Mouse (Mus musculus) CH12.LX (cell line): Measurements from ENCODE around the gene Igf1r. TPM values are rescaled to one million over a fixed set of nuclear protein-coding genes. Genes with fewer than 3 reads are reported as not detected.

ENCODE experiments used
- DNase-seq: peaks from one replicate; pipeline ENCODE4 v3.0.0-alpha.2; 2013; ENCODE audit errors: extremely low read depth
- H3K27ac ChIP-seq: 2 replicates; pipeline ENCODE4 v1.5.1; 2012; ENCODE audit warnings: low read depth, mild to moderate bottlenecking, control low read depth, moderate library complexity; ENCODE audit not compliant: insufficient read depth
- H3K27me3 ChIP-seq: replicated peaks from 2 replicates; pipeline ENCODE3; 2012; ENCODE audit warnings: inconsistent platforms
- H3K36me3 ChIP-seq, 2 experiments: replicated peaks in 1 of 2; 2 replicates each; pipeline versions ENCODE3 to v1.6.1; 2012; ENCODE audit warnings: inconsistent platforms in 1 of 2, low read length in 1 of 2, mild to moderate bottlenecking in 1 of 2, mixed read lengths in 1 of 2, moderate library complexity in 1 of 2; ENCODE audit not compliant: control insufficient read depth in 1 of 2, insufficient read depth in 1 of 2
- H3K4me1 ChIP-seq, 2 experiments: 2 replicates each; pipeline ENCODE4 v1.6.1; 2012; ENCODE audit warnings: inconsistent platforms in 1 of 2, moderate library complexity in 1 of 2; ENCODE audit not compliant: insufficient read depth in 2 of 2, control insufficient read depth in 1 of 2
- H3K4me2 ChIP-seq: 2 replicates; pipeline ENCODE4 v1.6.1; 2012; ENCODE audit warnings: low read depth, mild to moderate bottlenecking, control low read depth; ENCODE audit not compliant: poor library complexity, insufficient read depth, severe bottlenecking
- H3K4me3 ChIP-seq, 3 experiments: fragments of 150-350 bp in 1 of 3; sonication (generic) in 1 of 3; replicated peaks in 1 of 3; 2 replicates each; pipeline versions ENCODE3 to v1.5.1; 2011 to 2012; ENCODE audit warnings: low read depth in 2 of 3, low read length in 2 of 3, mild to moderate bottlenecking in 2 of 3, moderate library complexity in 2 of 3, control low read depth in 1 of 3, improper control_type of control experiment in 1 of 3, inconsistent platforms in 1 of 3, mixed read lengths in 1 of 3; ENCODE audit not compliant: poor library complexity in 1 of 3
- H3K79me2 ChIP-seq: replicated peaks from 2 replicates; pipeline ENCODE4 v1.6.1; 2012; ENCODE audit warnings: mild to moderate bottlenecking, moderate library complexity; ENCODE audit not compliant: control insufficient read depth, poor library complexity, insufficient read depth, severe bottlenecking; ENCODE audit errors: extremely low read depth
- H3K9ac ChIP-seq: 2 replicates; pipeline ENCODE4 v1.6.1; 2012; ENCODE audit warnings: low read depth, mild to moderate bottlenecking, control low read depth, moderate library complexity; ENCODE audit not compliant: insufficient read depth
- H3K9me3 ChIP-seq: replicated peaks from 2 replicates; pipeline ENCODE3; 2012; ENCODE audit warnings: low read length, inconsistent platforms, mixed read lengths
- BHLHE40 ChIP-seq: IDR thresholded peaks from 2 replicates; pipeline ENCODE4 v1.6.1; 2011; ENCODE audit warnings: mild to moderate bottlenecking, low read depth, low read length, improper control_type of control experiment
- CHD1 ChIP-seq: IDR thresholded peaks from 2 replicates; pipeline ENCODE4 v1.6.1; 2012; ENCODE audit warnings: low read depth, low read length, improper control_type of control experiment, inconsistent platforms
- CHD2 ChIP-seq: IDR thresholded peaks from 2 replicates; pipeline ENCODE4 v1.6.1; 2011; ENCODE audit warnings: low read length, improper control_type of control experiment
- CTCF ChIP-seq, 2 experiments: IDR thresholded peaks in 1 of 2; conservative IDR thresholded peaks in 1 of 2; 2 replicates each; pipeline ENCODE4 v1.5.1; 2011 to 2012; ENCODE audit warnings: low read depth in 2 of 2, low read length in 2 of 2, improper control_type of control experiment in 1 of 2, inconsistent platforms in 1 of 2, mild to moderate bottlenecking in 1 of 2, moderate library complexity in 1 of 2
- E2F4 ChIP-seq: IDR thresholded peaks from 2 replicates; pipeline ENCODE4 v1.6.1; 2011; ENCODE audit warnings: low read depth, low read length, improper control_type of control experiment; ENCODE audit not compliant: insufficient replicate concordance
- EP300 ChIP-seq: IDR thresholded peaks from 2 replicates; pipeline ENCODE4 v1.6.1; 2011; ENCODE audit warnings: low read length, improper control_type of control experiment
- ETS1 ChIP-seq: conservative IDR thresholded peaks from 2 replicates; pipeline ENCODE4 v1.6.1; 2012; ENCODE audit warnings: low read depth, mild to moderate bottlenecking, inconsistent platforms, low read length, improper control_type of control experiment, moderate library complexity
- HCFC1 ChIP-seq: IDR thresholded peaks from 2 replicates; pipeline ENCODE4 v1.6.1; 2012; ENCODE audit warnings: low read depth, mild to moderate bottlenecking, inconsistent platforms, low read length, improper control_type of control experiment
- IRF4 ChIP-seq: IDR thresholded peaks from 2 replicates; pipeline ENCODE4 v1.6.1; 2014; ENCODE audit warnings: low read depth, mild to moderate bottlenecking, inconsistent platforms, low read length, improper control_type of control experiment
- JUN ChIP-seq: IDR thresholded peaks from 2 replicates; pipeline ENCODE4 v1.6.1; 2011; ENCODE audit warnings: low read depth, mild to moderate bottlenecking, low read length, improper control_type of control experiment, moderate library complexity; ENCODE audit not compliant: insufficient read depth
- JUND ChIP-seq: conservative IDR thresholded peaks from 2 replicates; pipeline ENCODE4 v1.6.1; 2011; ENCODE audit warnings: low read depth, low read length, improper control_type of control experiment
- MAFK ChIP-seq: IDR thresholded peaks from 2 replicates; pipeline ENCODE4 v1.6.1; 2011; ENCODE audit warnings: low read length, improper control_type of control experiment; ENCODE audit not compliant: insufficient replicate concordance
- MAX ChIP-seq: IDR thresholded peaks from 2 replicates; pipeline ENCODE4 v1.6.1; 2011; ENCODE audit warnings: low read length, improper control_type of control experiment
- MAZ ChIP-seq: IDR thresholded peaks from 2 replicates; pipeline ENCODE4 v1.6.1; 2012; ENCODE audit warnings: low read depth, mild to moderate bottlenecking, inconsistent platforms, low read length, improper control_type of control experiment, moderate library complexity
- MEF2A ChIP-seq: IDR thresholded peaks from 2 replicates; pipeline ENCODE4 v1.6.1; 2014; ENCODE audit warnings: low read depth, mild to moderate bottlenecking, inconsistent platforms, low read length, improper control_type of control experiment, borderline replicate concordance
- MXI1 ChIP-seq: IDR thresholded peaks from 2 replicates; pipeline ENCODE4 v1.6.1; 2011; ENCODE audit warnings: mild to moderate bottlenecking, low read depth, low read length, improper control_type of control experiment
- MYC ChIP-seq: IDR thresholded peaks from 2 replicates; pipeline ENCODE4 v1.6.1; 2011; ENCODE audit warnings: low read depth, mild to moderate bottlenecking, improper control_type of control experiment, low read length
- NELFE ChIP-seq: IDR thresholded peaks from 2 replicates; pipeline ENCODE4 v1.6.1; 2011; ENCODE audit warnings: low read depth, low read length, improper control_type of control experiment
- NRF1 ChIP-seq: IDR thresholded peaks from 2 replicates; pipeline ENCODE4 v1.6.1; 2014; ENCODE audit warnings: low read depth, mild to moderate bottlenecking, inconsistent platforms, low read length, improper control_type of control experiment, moderate library complexity
- PAX5 ChIP-seq: IDR thresholded peaks from 2 replicates; pipeline ENCODE4 v1.6.1; 2012; ENCODE audit warnings: low read length, inconsistent platforms, mixed read lengths
- POLR2A ChIP-seq: IDR thresholded peaks from 2 replicates; pipeline ENCODE4 v1.6.1; 2011; ENCODE audit warnings: low read depth, mild to moderate bottlenecking, improper control_type of control experiment, low read length
- POLR2AphosphoS2 ChIP-seq: IDR thresholded peaks from 2 replicates; pipeline ENCODE4 v1.6.1; 2011; ENCODE audit warnings: low read depth, low read length, improper control_type of control experiment
- RAD21 ChIP-seq: IDR thresholded peaks from 2 replicates; pipeline ENCODE4 v1.6.1; 2011; ENCODE audit warnings: low read depth, mild to moderate bottlenecking, low read length, improper control_type of control experiment, moderate library complexity
- RCOR1 ChIP-seq: conservative IDR thresholded peaks from 2 replicates; pipeline ENCODE4 v1.6.1; 2012; ENCODE audit warnings: low read depth, mild to moderate bottlenecking, inconsistent platforms, low read length, improper control_type of control experiment
- SIN3A ChIP-seq: IDR thresholded peaks from 2 replicates; pipeline ENCODE4 v1.6.1; 2012; ENCODE audit warnings: low read length, improper control_type of control experiment, inconsistent platforms
- SMC3 ChIP-seq: IDR thresholded peaks from 2 replicates; pipeline ENCODE4 v1.6.1; 2011; ENCODE audit warnings: low read depth, low read length, improper control_type of control experiment
- TCF12 ChIP-seq: IDR thresholded peaks from 2 replicates; pipeline ENCODE4 v1.6.1; 2014; ENCODE audit warnings: low read depth, mild to moderate bottlenecking, inconsistent platforms, low read length, improper control_type of control experiment
- UBTF ChIP-seq: IDR thresholded peaks from 2 replicates; pipeline ENCODE4 v1.6.1; 2012; ENCODE audit warnings: low read depth, mild to moderate bottlenecking, inconsistent platforms, low read length, improper control_type of control experiment, moderate library complexity
- ZC3H11A ChIP-seq: IDR thresholded peaks from 2 replicates; pipeline ENCODE4 v1.6.1; 2012; ENCODE audit warnings: low read depth, mild to moderate bottlenecking, inconsistent platforms, low read length, improper control_type of control experiment
- ZKSCAN1 ChIP-seq: IDR thresholded peaks from 2 replicates; pipeline ENCODE4 v1.6.1; 2012; ENCODE audit warnings: low read depth, inconsistent platforms, low read length, improper control_type of control experiment, borderline replicate concordance
- ZMIZ1 ChIP-seq: IDR thresholded peaks from 2 replicates; pipeline ENCODE4 v1.6.1; 2012; ENCODE audit warnings: low read depth, mild to moderate bottlenecking, inconsistent platforms, low read length, improper control_type of control experiment
- ZNF384 ChIP-seq: IDR thresholded peaks from 2 replicates; pipeline ENCODE4 v1.6.1; 2012; ENCODE audit warnings: low read depth, low read length, improper control_type of control experiment, inconsistent platforms
- dilution Hi-C: fragments of 300-500 bp; cut with MboI; formaldehyde crosslinking; loops from 2 replicates; pipeline ENCODE4 v1.14.3; 2020; ENCODE audit warnings: low sequenced_read_pairs; ENCODE audit not compliant: extremely low pct_unique_long_range_greater_than_20kb, extremely low pct_ligation_motif_present
- in situ Hi-C: fragments of 300-500 bp; cut with MboI; formaldehyde crosslinking; loops from 3 replicates; pipeline ENCODE4 v1.14.3; 2019; ENCODE audit warnings: low sequenced_read_pairs, low pct_ligation_motif_present, low pct_unique_long_range_greater_than_20kb, mixed read lengths
- polyA plus RNA-seq: library from polyadenylated mRNA; unstranded; fragments of >175 nt; gene quantifications from 2 replicates; pipeline ENCODE4 v1.2.1, GENCODE M21; 2012; ENCODE audit warnings: low read depth; ENCODE audit not compliant: insufficient read length
- total RNA-seq, 2 experiments: library from RNA; depleted of rRNA; stranded (reverse); fragments of 300-350 nt in 1 of 2; fragments of >200 nt in 1 of 2; gene quantifications; 2 replicates each; pipeline ENCODE4 v1.2.3; 2012 to 2014

The Igf1r gene
- total and polyA plus RNA-seq, 3 experiments: 0.19 to 1.6 (median 0.29) TPM

DNA sequence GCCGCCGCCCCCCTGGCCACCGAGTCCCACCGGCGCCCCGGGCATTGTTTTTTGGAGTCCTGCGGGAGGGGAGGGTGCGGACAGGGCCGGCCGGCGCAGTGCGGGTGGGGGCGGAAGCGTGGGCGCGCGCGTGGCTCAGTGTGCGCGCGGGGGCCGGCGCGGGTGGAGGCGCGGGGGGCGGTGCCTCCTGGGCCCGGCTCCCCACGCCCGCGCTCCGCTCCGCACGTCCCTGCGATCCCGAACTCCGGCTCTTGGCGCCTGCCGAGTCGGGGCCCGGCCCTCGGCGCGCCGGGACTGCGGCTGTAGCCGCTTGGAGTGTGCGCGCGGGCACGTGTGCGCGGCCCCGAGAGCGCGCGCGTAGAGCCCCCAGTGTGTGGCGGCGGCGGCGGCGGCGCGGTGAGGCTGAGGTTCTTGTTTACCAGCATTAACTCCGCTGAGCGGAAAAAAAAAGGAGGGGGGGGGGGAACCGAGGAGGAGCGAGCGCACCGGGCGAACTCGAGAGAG lies 1.0 kb upstream of the Igf1r start:
- H3K27ac ChIP-seq: no peak overlapping the region
- dilution Hi-C loops: no loop called here
- peak overlapping the region; percentile 65; the same call in 1 of the 2 replicates for H3K9ac ChIP-seq
- in situ Hi-C loops: no loop called here
- H3K36me3 ChIP-seq: no peaks in the 10 kb centered on the region
- H3K4me2 ChIP-seq: peak overlapping the region; percentile 93
- peak overlapping the region in 2 of 3 experiments; percentile 47 to 77 for H3K4me3 ChIP-seq
- H3K4me1 ChIP-seq: peaks cover 0 to 3% of the 10 kb centered on the region in 2 experiments; a peak in 1 of 4 replicates
- DNase-seq: peak; percentile 39
- peaks cover 7% of the 10 kb centered on the region for H3K9me3 ChIP-seq
- peaks cover 86% of the 10 kb centered on the region for H3K27me3 ChIP-seq
- TF ChIP-seq UBTF: no peak
- 0 out of 2 replicates have a peak, but pooled peaks have one; percentile 17 for TF ChIP-seq ZNF384
- no peak for TF ChIP-seq JUND
- TF ChIP-seq HCFC1: no peak
- no peak for TF ChIP-seq EP300
- no peak for TF ChIP-seq POLR2A
- TF ChIP-seq RAD21: no peak
- no peak for TF ChIP-seq SIN3A
- no peak for TF ChIP-seq SMC3
- no peak for TF ChIP-seq NRF1
- peak; percentile 75 for TF ChIP-seq BHLHE40
- TF ChIP-seq ZKSCAN1: no peak
- 0 out of 2 replicates have a peak, but pooled peaks have one; percentile 10 for TF ChIP-seq IRF4
- TF ChIP-seq MAFK: no peak
- no peak for TF ChIP-seq MXI1
- no peak for TF ChIP-seq NELFE
- no peak for TF ChIP-seq ETS1
- TF ChIP-seq MAX: no peak
- no peak for TF ChIP-seq RCOR1
- TF ChIP-seq MEF2A: no peak
- no peak for TF ChIP-seq ZMIZ1
- TF ChIP-seq TCF12: no peak
- TF ChIP-seq POLR2AphosphoS2: no peak
- no peak for TF ChIP-seq ZC3H11A
- TF ChIP-seq MAZ: 0 out of 2 replicates have a peak, but pooled peaks have one; percentile 29
- TF ChIP-seq PAX5: no peak
- TF ChIP-seq CHD2: no peak
- no peak for TF ChIP-seq E2F4
- no peak for TF ChIP-seq CHD1
- TF ChIP-seq JUN: no peak
- TF ChIP-seq MYC: no peak
- TF ChIP-seq CTCF (conservative IDR thresholded peaks at IDR 0.05 in 1 of 2, IDR thresholded peaks at IDR 0.05 in 1 of 2; ENCODE audit: low read depth in 2 of 2, low read length in 2 of 2): no peak
- TF ChIP-seq, all 38 proteins: peak for 4
- no peaks in the 10 kb centered on the region for H3K79me2 ChIP-seq
